Mouse (Mus musculus) olfactory bulb, adult 2 months (tissue): Measurements from ENCODE around the gene Tjap1.

ENCODE experiments used
- CTCF ChIP-seq: fragments of 200-500 bp; IDR thresholded peaks from 2 replicates; pipeline ENCODE4 v1.5.1; 2012; ENCODE audit warnings: low read depth, mild to moderate bottlenecking, low read length, moderate library complexity; ENCODE audit not compliant: insufficient read depth
- POLR2A ChIP-seq: fragments of 200-500 bp; IDR thresholded peaks from 2 replicates; pipeline ENCODE4 v1.6.1; 2012; ENCODE audit warnings: mild to moderate bottlenecking, low read depth, low read length, moderate library complexity; ENCODE audit not compliant: insufficient read depth

GRCm38 (mm10) chr17:46284653-46285052, 1.8 kb upstream of the Tjap1 start:
- TF ChIP-seq POLR2A (no peak), CTCF (no peak)
